Mouse (Mus musculus) stomach, embryonic 16.5 days (tissue): ENCODE measurements around the gene Pde6d. TPM values are rescaled to one million over a fixed set of nuclear protein-coding genes. Genes with fewer than 3 reads are reported as not detected.

Experiments used
- ATAC-seq: fragments of 200-750 bp; cut with Nextera tagmentation; 2 replicates; pipeline ENCODE4 v1.8.0; 2017; ENCODE audit warnings: moderate number of reproducible peaks, moderate TSS enrichment; ENCODE audit not compliant: insufficient read depth, low FRiP score
- H3K27ac ChIP-seq: fragments of 300-500 bp; sonication (generic); 2 replicates; pipeline ENCODE4 v1.5.1; 2014; ENCODE audit warnings: low read length
- H3K27me3 ChIP-seq: fragments of 300-500 bp; sonication (generic); 2 replicates; pipeline ENCODE4 v1.6.1; 2014; ENCODE audit warnings: low read length, control low read depth, mixed read lengths; ENCODE audit not compliant: control insufficient read depth, insufficient read depth
- H3K36me3 ChIP-seq: fragments of 300-500 bp; sonication (generic); 2 replicates; pipeline ENCODE4 v1.6.1; 2014; ENCODE audit warnings: low read length; ENCODE audit not compliant: control insufficient read depth, insufficient read depth
- H3K4me1 ChIP-seq: fragments of 300-500 bp; sonication (generic); 2 replicates; pipeline ENCODE4 v1.6.1; 2014; ENCODE audit warnings: low read length, control low read depth, mixed read lengths; ENCODE audit not compliant: control insufficient read depth, insufficient read depth
- H3K4me2 ChIP-seq: fragments of 300-500 bp; sonication (generic); 2 replicates; pipeline ENCODE4 v1.6.1; 2014; ENCODE audit warnings: low read depth, low read length, mixed read lengths
- H3K4me3 ChIP-seq: fragments of 300-500 bp; sonication (generic); replicated peaks from 2 replicates; pipeline ENCODE4 v1.5.1; 2014; ENCODE audit warnings: mild to moderate bottlenecking, low read length
- H3K9ac ChIP-seq: fragments of 300-500 bp; sonication (generic); 2 replicates; pipeline ENCODE4 v1.6.1; 2014; ENCODE audit warnings: low read length
- H3K9me3 ChIP-seq: fragments of 300-500 bp; sonication (generic); replicated peaks from 2 replicates; pipeline ENCODE4 v1.6.1; 2016; ENCODE audit warnings: low read length, control low read depth; ENCODE audit not compliant: control insufficient read depth
- WGBS: fragments of 180-500 bp; shearing (Covaris S2); extraction: QIAGEN DNeasy Blood & Tissue Kit; methylation state at CpG from one replicate; pipeline ENCODE4 v1.1.7; 2014; 5-methylcytosine and 5-hydroxymethylcytosine counted together
- polyA plus RNA-seq: library from polyadenylated mRNA; unstranded; fragments of >200 nt; fragmentation: Nextera tagmentation; extraction: Ambion mirVana; gene quantifications from 2 replicates; pipeline ENCODE4 v1.2.1, GENCODE M21; 2015

The Pde6d gene
- polyA plus RNA-seq, 1 experiment from 2014 or later = 42.9 TPM

- no peak for ATAC-seq
- Histone ChIP-seq H3K27me3 (no peaks in the 10 kb centered on the region), H3K36me3 (no peaks in the 10 kb centered on the region), H3K27ac (no peak overlapping the region), H3K9me3 (no peaks in the 10 kb centered on the region), H3K4me1 (0 out of 2 replicates have a peak, but pooled peaks cover 6% of the 10 kb centered on the region), H3K4me2 (no peak overlapping the region), H3K9ac (no peak overlapping the region), H3K4me3 (no peak overlapping the region)
- WGBS = 79% methylated on average over 4 of the region's 4 CpGs
These were observed 70.2 kb downstream of the Pde6d start for GRCm38 (mm10) chr1:86512154-86512720.

GRCm38 (mm10) chr1:86510676-86511441 is 71.6 kb downstream of the Pde6d start:
- Histone ChIP-seq H3K4me3 (no peak overlapping the region), H3K9me3 (no peaks in the 10 kb centered on the region), H3K4me1 (peaks cover 6% of the 10 kb centered on the region; the same call in 1 of the 2 replicates), H3K9ac (0 out of 2 replicates have a peak overlapping the region, but pooled peaks have one; percentile 12), H3K4me2 (no peak overlapping the region), H3K27ac (no peak overlapping the region), H3K36me3 (no peaks in the 10 kb centered on the region), H3K27me3 (no peaks in the 10 kb centered on the region)
- no peak for ATAC-seq
- 73% methylated on average over 9 of the region's 9 CpGs for WGBS

DNA sequence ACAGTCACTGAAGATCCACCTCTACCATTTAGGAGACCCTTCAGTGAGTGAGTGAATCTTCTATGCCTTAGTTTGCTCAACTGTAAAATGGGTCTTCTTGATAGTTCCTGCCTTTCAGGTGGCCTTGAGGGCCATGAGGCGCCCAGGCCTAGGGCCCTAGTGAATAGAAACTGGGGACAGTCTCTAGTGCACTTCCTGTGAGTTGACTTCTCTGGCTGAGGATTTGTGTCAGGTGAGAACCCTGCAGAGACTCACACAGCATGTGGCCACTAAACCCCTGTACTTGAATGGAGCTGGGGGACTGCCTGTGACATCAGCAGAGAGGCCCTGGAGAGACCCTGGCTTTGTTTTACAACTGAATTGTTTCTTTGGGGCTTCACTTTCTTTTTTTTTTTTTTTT is 72.2 kb downstream of the Pde6d start:
- no peaks in the 10 kb centered on the region for H3K9me3 ChIP-seq
- no peak overlapping the region for H3K27ac ChIP-seq
- ATAC-seq = no peak
- H3K9ac ChIP-seq = no peak overlapping the region
- no peaks in the 10 kb centered on the region for H3K27me3 ChIP-seq
- H3K4me2 ChIP-seq = no peak overlapping the region
- H3K4me3 ChIP-seq = no peak overlapping the region
- WGBS = 87% methylated on average over 1 of the region's 1 CpGs
- H3K4me1 ChIP-seq = peaks cover 11% of the 10 kb centered on the region
- no peaks in the 10 kb centered on the region for H3K36me3 ChIP-seq

- WGBS = 15% methylated on average over 7 of the region's 7 CpGs
These were observed 73.0 kb downstream of the Pde6d start for GRCm38 (mm10) chr1:86509410-86509809.

GRCm38 (mm10) chr1:86507866-86508265 is 74.6 kb downstream of the Pde6d start:
- H3K4me3 ChIP-seq = no peak overlapping the region
- no peak overlapping the region for H3K9ac ChIP-seq
- no peaks in the 10 kb centered on the region for H3K27me3 ChIP-seq
- no peak for ATAC-seq
- H3K36me3 ChIP-seq = no peaks in the 10 kb centered on the region
- no peak overlapping the region for H3K27ac ChIP-seq
- no peaks in the 10 kb centered on the region for H3K9me3 ChIP-seq
- H3K4me2 ChIP-seq = no peak overlapping the region
- WGBS = 86% methylated on average over 5 of the region's 5 CpGs
- peaks cover 27% of the 10 kb centered on the region for H3K4me1 ChIP-seq

More at GRCm38 (mm10) chr1:86509410-86509809, 73.0 kb downstream of the Pde6d start:
- ATAC-seq = peak; percentile 69
- Histone ChIP-seq H3K4me2 (no peak overlapping the region), H3K36me3 (no peaks in the 10 kb centered on the region), H3K27ac (no peak overlapping the region; the same call in 1 of the 2 replicates), H3K4me3 (no peak overlapping the region), H3K4me1 (peaks cover 18% of the 10 kb centered on the region), H3K9ac (peak overlapping the region; percentile 26; the same call in 1 of the 2 replicates), H3K27me3 (no peaks in the 10 kb centered on the region), H3K9me3 (no peaks in the 10 kb centered on the region)

- peaks cover 32% of the 10 kb centered on the region for H3K4me1 ChIP-seq
- no peaks in the 10 kb centered on the region for H3K27me3 ChIP-seq
- 88% methylated on average over 5 of the region's 5 CpGs for whole genome bisulfite sequencing
- no peak overlapping the region for H3K4me2 ChIP-seq
- no peaks in the 10 kb centered on the region for H3K36me3 ChIP-seq
- peak overlapping the region; percentile 14; the same call in 1 of the 2 replicates for H3K9ac ChIP-seq
- no peak overlapping the region for H3K27ac ChIP-seq
- ATAC-seq = no peak
- no peak overlapping the region for H3K4me3 ChIP-seq
- H3K9me3 ChIP-seq = no peaks in the 10 kb centered on the region
These were observed 76.0 kb downstream of the Pde6d start for GRCm38 (mm10) chr1:86506420-86506819.

- H3K27me3 ChIP-seq = no peaks in the 10 kb centered on the region
- peak overlapping the region; percentile 99 for H3K27ac ChIP-seq
- peak overlapping the region; percentile 80 for H3K4me2 ChIP-seq
- no peaks in the 10 kb centered on the region for H3K36me3 ChIP-seq
- H3K9ac ChIP-seq = peak overlapping the region; percentile 82
- H3K4me1 ChIP-seq = peaks cover 39% of the 10 kb centered on the region
- no peaks in the 10 kb centered on the region for H3K9me3 ChIP-seq
- ATAC-seq = no peak
- H3K4me3 ChIP-seq = no peak overlapping the region
- WGBS = 57% methylated on average over 1 of the region's 1 CpGs
These were observed 77.0 kb downstream of the Pde6d start for GRCm38 (mm10) chr1:86505461-86505860.

DNA sequence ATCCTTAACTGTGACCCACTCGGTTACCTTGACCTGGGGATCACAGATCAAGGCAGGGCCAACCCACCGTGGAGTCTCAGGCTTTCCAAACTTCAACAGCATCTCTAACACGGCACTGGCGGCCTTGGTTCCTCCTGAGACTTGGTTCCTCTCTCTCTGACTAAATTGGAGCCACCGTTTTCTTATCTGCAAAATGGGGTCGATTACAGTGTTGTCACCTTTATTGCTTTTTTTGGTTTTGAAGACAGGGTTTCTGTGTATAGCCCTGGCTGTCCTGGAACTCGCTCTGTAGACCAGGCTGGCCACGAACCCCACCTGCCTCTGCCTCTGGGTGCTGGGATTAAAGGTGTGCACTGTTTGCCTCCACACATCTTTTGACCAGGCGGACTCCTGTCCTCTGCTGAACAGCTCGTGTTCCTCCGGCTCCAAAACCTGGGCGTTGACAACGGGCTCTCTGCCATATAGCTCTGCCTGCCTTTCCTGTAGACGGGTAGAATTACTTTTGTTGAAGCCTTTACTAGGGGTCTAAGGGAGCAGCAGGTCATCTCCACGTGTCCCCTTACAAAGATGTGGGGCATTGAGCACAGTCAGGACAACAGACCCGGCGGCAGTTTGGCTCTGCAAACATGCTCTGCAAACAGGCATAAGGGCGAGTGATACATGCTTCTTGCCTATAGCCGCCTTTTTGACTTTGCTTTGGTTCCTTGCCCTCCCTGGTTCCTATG is 77.6 kb downstream of the Pde6d start:
- Histone ChIP-seq H3K27me3 (no peaks in the 10 kb centered on the region), H3K36me3 (no peaks in the 10 kb centered on the region), H3K4me2 (peak overlapping the region; percentile 80), H3K9me3 (no peaks in the 10 kb centered on the region), H3K27ac (peak overlapping the region; percentile 99), H3K9ac (peak overlapping the region; percentile 82), H3K4me3 (peak overlapping the region; percentile 50), H3K4me1 (peaks cover 44% of the 10 kb centered on the region)
- no peak for ATAC-seq
- WGBS = 15% methylated on average over 19 of the region's 19 CpGs
